Mouse (Mus musculus): ENCODE results near the gene Ptgs1.

Gene Ptgs1

GRCm38 (mm10) chr2:36247964-36248363 is 17.7 kb downstream of the Ptgs1 start:
- DNase-seq (ENCODE audit: low spot score), result no peak

DNA sequence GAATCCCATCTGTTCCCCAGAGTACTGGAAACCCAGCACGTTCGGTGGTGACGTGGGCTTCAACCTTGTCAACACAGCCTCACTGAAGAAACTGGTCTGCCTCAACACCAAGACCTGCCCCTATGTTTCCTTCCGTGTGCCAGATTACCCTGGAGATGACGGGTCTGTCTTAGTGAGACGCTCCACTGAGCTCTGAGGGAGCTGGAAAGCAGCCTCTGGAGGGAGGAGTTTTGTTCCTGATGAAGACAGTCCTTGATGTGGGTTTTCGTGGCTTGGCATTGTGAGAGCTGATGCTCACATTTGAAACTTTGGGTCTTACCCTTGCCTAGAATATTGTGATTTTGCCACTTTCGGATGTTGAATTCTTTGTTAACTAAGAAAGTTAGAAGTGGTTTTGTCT is 20.9 kb downstream of the Ptgs1 start:
- DNase-seq (ENCODE audit: low spot score), result no peak

DNA sequence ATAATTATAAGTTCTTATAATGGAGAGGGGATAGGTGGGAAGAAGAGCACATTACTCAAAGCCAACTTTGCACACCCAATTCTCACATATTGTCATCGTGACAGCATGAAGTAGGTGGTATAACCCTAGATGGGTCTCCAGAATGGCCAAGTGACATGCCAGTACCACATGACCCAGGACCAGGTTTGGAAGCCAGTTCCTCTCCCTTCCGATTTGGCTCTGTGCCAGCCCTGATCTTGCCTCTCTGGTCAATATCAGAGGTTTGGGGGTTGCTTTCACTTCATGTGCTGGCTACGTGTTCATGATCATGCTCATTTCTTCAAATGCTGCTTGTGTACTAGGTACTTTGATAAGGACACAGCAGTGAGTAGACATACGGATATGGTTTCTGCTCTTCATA is 22.3 kb downstream of the Ptgs1 start:
- no peak for DNase-seq (ENCODE audit: low spot score)

GRCm38 (mm10) chr2:36254445-36254844 is 24.2 kb downstream of the Ptgs1 start:
- DNase-seq (ENCODE audit: low spot score), result no peak

DNA sequence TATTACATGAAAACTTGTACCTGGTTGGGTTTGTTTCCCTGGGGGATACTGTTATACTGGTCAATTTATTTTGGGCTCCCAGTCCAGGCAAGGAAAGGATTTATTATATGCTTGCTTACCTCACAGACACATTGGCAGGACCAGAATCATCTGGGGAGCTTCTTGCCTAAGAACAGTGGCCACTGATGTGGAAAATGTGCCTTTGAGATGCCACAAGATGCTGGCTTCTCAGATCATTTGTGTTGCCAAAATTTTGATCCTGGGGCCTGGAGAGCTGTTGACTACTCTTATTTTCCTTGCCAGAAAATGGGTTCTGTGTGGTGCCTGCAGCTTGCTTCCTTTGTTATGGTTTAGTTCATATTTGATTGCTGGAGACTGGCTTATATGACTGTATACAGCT is 26.7 kb downstream of the Ptgs1 start:
- DNase-seq (ENCODE audit: low spot score), result no peak

GRCm38 (mm10) chr2:36259382-36259781 is 29.2 kb downstream of the Ptgs1 start:
- DNase-seq (ENCODE audit: low spot score), result no peak

GRCm38 (mm10) chr2:36259798-36260540 is 29.7 kb downstream of the Ptgs1 start:
- no peak for DNase-seq (ENCODE audit: low spot score)

DNA sequence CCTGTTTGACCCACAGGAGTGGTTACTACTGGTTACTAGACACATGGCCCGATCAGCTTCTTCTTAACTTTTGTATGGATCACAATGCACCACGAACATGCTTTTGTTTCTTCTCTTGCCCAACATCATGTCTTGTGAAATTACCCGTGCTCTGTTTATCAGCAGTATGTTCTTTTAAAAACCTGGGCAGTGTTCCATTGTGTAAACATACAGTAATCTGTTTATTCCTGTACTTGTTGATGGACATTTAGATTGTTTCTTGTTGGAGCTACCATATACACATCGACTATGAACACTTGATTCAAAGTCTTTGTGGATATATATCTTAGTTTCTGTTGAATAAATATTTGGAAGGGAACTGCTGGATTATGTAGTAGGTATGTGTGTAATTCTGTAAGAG is 31.8 kb downstream of the Ptgs1 start:
- DNase-seq (ENCODE audit: low spot score), result no peak

DNA sequence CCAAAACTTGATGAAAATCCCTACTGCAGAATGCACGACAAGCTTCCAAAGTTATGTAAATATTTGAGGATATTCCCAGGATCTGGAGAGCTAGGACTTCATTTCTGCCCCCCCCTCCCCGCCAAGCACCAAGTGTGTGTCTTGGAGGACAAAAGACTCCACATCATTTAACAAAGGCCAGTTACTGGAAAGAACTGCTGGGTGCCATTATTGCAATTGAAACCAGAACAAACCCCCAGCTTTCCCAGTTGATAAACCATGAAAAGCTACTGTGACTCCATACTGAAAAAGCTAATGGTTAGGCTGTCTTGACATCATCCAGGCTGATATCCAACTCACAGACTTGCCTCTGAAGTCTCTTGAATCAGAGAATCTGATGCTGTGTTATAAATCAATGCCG is 39.2 kb downstream of the Ptgs1 start:
- DNase-seq (ENCODE audit: low spot score), result no peak

DNA sequence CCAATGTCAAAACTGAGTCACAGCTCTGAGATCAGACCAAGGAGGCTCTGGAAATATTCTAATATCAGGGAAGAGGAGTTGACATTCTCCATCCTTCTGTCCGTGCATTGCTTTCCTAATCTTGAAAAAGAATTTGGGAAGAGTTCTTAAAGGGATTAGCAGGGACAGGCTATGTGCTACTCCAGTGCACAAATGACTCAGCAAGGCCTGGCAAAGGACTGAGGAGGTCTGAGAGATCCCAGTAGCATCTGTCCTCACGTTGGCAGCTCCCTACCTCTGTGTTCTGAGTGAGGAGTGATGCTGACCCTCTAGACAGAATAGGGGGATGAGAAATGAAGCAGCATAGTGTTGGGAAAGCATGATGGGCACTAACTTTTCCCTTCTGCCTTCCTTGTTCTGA is 40.0 kb downstream of the Ptgs1 start:
- no peak for DNase-seq (ENCODE audit: low spot score)

- no peak for DNase-seq (ENCODE audit: low spot score)
These were observed 40.9 kb downstream of the Ptgs1 start for GRCm38 (mm10) chr2:36271085-36271484.

DNA sequence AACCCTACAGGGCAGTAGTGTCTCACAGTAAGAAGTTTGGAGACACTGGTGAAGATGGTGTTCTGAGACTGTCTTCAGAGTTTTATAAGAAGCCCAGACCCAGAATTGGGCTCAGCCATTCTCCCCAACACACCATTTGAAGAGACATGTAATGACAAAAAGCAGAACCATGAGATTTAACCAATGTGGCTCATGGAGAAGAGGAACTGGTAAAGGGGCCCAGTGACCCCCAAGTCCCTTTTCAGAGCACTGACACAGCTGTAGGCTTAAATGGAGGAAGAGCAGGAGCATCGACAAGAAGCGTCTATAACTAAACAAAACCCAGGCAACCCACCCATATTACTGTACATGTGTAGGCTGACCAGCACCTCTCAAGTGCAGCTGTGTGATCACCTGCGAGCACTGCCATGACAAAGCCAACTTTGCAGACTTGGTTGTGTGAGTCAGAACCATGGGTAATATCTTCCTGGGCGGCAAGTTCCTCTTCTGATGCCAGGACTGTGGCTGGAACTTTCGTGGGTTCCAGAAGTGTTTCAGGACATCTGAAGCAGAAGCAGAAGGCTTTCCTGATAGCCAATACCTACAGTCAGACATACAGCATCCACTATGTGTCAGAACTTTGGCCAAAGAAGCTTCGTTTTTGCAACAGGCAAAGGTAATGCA is 42.2 kb downstream of the Ptgs1 start:
- no peak for DNase-seq (ENCODE audit: low spot score)

DNA sequence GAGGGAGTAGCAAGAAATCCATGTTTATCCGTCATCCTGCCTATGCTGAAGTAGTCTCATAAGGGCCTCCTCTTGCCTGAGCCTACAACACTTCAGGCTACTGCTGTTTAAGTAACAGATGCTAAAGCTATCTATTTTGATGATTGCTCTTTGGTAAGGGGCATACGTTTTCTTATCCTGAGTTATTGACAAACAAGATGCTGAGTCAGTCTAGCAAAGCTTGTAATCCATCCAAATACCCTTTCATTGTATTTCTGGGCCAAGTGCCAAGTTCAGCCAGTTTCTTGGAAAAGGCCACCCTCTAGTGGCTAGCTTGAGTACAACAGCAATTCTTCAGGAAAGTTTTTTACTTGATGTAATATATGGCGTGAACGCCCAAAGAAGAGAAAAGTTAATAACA is 46.2 kb downstream of the Ptgs1 start:
- DNase-seq (ENCODE audit: low spot score), result peak; percentile 72

DNA sequence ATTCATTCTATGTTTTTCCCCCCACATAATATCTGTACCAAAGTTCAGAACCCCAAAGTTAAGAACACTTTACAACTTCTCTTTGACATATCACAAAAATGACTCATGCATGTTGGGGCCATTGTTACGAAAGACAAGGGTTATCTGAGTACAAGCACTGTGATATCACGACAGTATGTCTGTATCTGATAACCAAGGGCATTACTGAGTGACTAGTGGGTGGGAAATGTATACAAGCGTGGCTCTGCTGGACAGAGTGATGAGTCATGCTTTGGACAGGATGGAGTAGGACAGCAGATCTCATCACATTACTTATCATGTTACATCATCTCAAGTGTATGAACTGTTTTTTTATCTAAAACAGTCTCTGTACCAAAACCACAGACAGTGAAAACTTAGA is 48.5 kb downstream of the Ptgs1 start:
- no peak for DNase-seq (ENCODE audit: low spot score)

DNA sequence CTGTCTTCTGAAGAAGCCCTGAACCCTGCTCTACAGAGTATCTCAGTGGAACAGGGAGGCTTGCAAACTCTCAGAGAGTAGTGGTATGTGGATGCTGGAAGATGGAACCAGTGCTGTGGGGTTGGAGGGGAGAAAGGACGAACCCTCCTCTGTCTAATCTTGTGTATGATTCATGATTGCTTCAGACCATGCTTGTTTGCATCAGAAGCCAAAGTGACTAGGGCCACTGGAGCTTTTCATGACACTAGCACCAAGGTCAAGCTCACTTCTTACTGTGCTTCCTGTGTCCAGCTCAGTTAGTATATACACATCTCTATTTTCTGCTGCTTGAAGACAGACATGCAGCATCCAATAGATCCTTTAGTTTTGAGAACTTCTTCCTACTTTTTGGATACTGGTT is 50.9 kb downstream of the Ptgs1 start:
- DNase-seq (ENCODE audit: low spot score), result no peak

DNA sequence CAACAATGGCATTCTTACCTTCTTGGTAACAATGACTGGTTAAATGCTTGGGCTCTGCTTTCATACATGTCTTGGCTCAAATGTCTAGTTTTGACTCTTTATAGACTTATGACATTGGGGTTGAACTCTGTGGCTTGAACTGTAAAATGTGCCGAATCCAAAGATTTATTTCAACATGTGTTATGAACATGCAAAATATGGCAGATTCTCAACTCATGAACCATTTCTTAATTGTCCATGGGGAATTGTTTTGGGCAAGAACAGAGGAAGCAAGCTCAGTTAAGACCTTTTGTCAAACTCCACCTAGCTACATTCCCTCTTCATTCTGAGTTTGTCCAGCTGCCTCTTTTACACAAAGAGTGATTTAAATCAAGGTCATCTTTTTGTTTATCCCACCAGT is 52.1 kb downstream of the Ptgs1 start:
- DNase-seq (ENCODE audit: low spot score), result no peak
